Mouse (Mus musculus): Measurements from ENCODE around the gene Rhoc. TPM values are rescaled to one million over a fixed set of nuclear protein-coding genes. Genes with fewer than 3 reads are reported as not detected.

Gene Rhoc
- polyA plus RNA-seq, 1 experiment from 2014 or later: 40.1 TPM

- 96% methylated on average over 7 of the region's 7 CpGs for WGBS
- ATAC-seq (ENCODE audit: low read depth): no peak
Measured at GRCm38 (mm10) chr3:104816130-104816529, 28.0 kb downstream of the Rhoc start.

GRCm38 (mm10) chr3:104817481-104817990, 29.4 kb downstream of the Rhoc start:
- H3K36me3 ChIP-seq (ENCODE audit: control insufficient read depth, insufficient read depth, low read length): 0 out of 2 replicates have a peak, but pooled peaks cover 2% of the 10 kb centered on the region
- H3K9ac ChIP-seq (replicated peaks; ENCODE audit: low read depth, low read length): peak overlapping the region; percentile 77
- WGBS: 0% methylated on average over 37 of the region's 46 CpGs
- peak overlapping the region; percentile 72 for H3K4me3 ChIP-seq (ENCODE audit: low read depth, low read length)
- H3K4me1 ChIP-seq (ENCODE audit: control insufficient read depth, insufficient read depth, low read length): peaks cover 5% of the 10 kb centered on the region; the same call in 1 of the 2 replicates
- peak overlapping the region; percentile 97 for H3K4me2 ChIP-seq (ENCODE audit: low read depth, low read length)
- H3K27ac ChIP-seq (ENCODE audit: low read depth, low read length): peak overlapping the region; percentile 48; the same call in 1 of the 2 replicates
- H3K9me3 ChIP-seq (ENCODE audit: control insufficient read depth, low read length): no peaks in the 10 kb centered on the region
- H3K27me3 ChIP-seq (ENCODE audit: control insufficient read depth, insufficient read depth, low read length): no peaks in the 10 kb centered on the region
- ATAC-seq (ENCODE audit: low read depth): peak; percentile 87

More at GRCm38 (mm10) chr3:104816130-104816529, 28.0 kb downstream of the Rhoc start:
- no peak overlapping the region for H3K4me2 ChIP-seq (ENCODE audit: low read depth, low read length)
- no peaks in the 10 kb centered on the region for H3K9me3 ChIP-seq (ENCODE audit: control insufficient read depth, low read length)
- peaks cover 5% of the 10 kb centered on the region; the same call in 1 of the 2 replicates for H3K4me1 ChIP-seq (ENCODE audit: control insufficient read depth, insufficient read depth, low read length)
- H3K9ac ChIP-seq (replicated peaks; ENCODE audit: low read depth, low read length): no peak overlapping the region
- H3K27ac ChIP-seq (ENCODE audit: low read depth, low read length): no peak overlapping the region
- no peaks in the 10 kb centered on the region for H3K36me3 ChIP-seq (ENCODE audit: control insufficient read depth, insufficient read depth, low read length)
- no peak overlapping the region for H3K4me3 ChIP-seq (ENCODE audit: low read depth, low read length)
- no peaks in the 10 kb centered on the region for H3K27me3 ChIP-seq (ENCODE audit: control insufficient read depth, insufficient read depth, low read length)

- Histone ChIP-seq H3K9me3 (ENCODE audit: control insufficient read depth, low read length) (no peaks in the 10 kb centered on the region), H3K4me1 (ENCODE audit: control insufficient read depth, insufficient read depth, low read length) (peaks cover 5% of the 10 kb centered on the region; the same call in 1 of the 2 replicates), H3K4me2 (ENCODE audit: low read depth, low read length) (peak within 1 kb of the TSS; percentile 97), H3K36me3 (ENCODE audit: control insufficient read depth, insufficient read depth, low read length) (0 out of 2 replicates have a peak, but pooled peaks cover 2% of the 10 kb centered on the region), H3K27ac (ENCODE audit: low read depth, low read length) (peak within 1 kb of the TSS; percentile 48; the same call in 1 of the 2 replicates), H3K4me3 (ENCODE audit: low read depth, low read length) (peak within 1 kb of the TSS; percentile 72), H3K27me3 (ENCODE audit: control insufficient read depth, insufficient read depth, low read length) (no peaks in the 10 kb centered on the region), H3K9ac (replicated peaks; ENCODE audit: low read depth, low read length) (peak within 1 kb of the TSS; percentile 77)
- WGBS: under 1% methylated on average over 39 of the region's 40 CpGs
- ATAC-seq (ENCODE audit: low read depth): peak; percentile 75
Measured at GRCm38 (mm10) chr3:104817991-104818748, 30.0 kb downstream of the Rhoc start, which contains the start of gene Mov10. Mov10 (minus strand) TSS chr3:104818563.

- Histone ChIP-seq H3K9ac (replicated peaks; ENCODE audit: low read depth, low read length) (peak overlapping the region; percentile 77; the same call in 1 of the 2 replicates), H3K27ac (ENCODE audit: low read depth, low read length) (no peak overlapping the region), H3K4me2 (ENCODE audit: low read depth, low read length) (peak overlapping the region; percentile 97), H3K27me3 (ENCODE audit: control insufficient read depth, insufficient read depth, low read length) (no peaks in the 10 kb centered on the region), H3K9me3 (ENCODE audit: control insufficient read depth, low read length) (no peaks in the 10 kb centered on the region), H3K4me1 (ENCODE audit: control insufficient read depth, insufficient read depth, low read length) (peaks cover 5% of the 10 kb centered on the region; the same call in 1 of the 2 replicates), H3K36me3 (ENCODE audit: control insufficient read depth, insufficient read depth, low read length) (0 out of 2 replicates have a peak, but pooled peaks cover 2% of the 10 kb centered on the region), H3K4me3 (ENCODE audit: low read depth, low read length) (peak overlapping the region; percentile 72; the same call in 1 of the 2 replicates)
- 1% methylated on average over 3 of the region's 3 CpGs for whole genome bisulfite sequencing
- no peak for ATAC-seq (ENCODE audit: low read depth)
Measured at GRCm38 (mm10) chr3:104818749-104819134, 30.6 kb downstream of the Rhoc start.

GRCm38 (mm10) chr3:104820426-104820825, 32.3 kb downstream of the Rhoc start:
- 39% methylated on average over 1 of the region's 1 CpGs for WGBS
- Histone ChIP-seq H3K4me3 (ENCODE audit: low read depth, low read length) (no peak overlapping the region), H3K27me3 (ENCODE audit: control insufficient read depth, insufficient read depth, low read length) (no peaks in the 10 kb centered on the region), H3K4me2 (ENCODE audit: low read depth, low read length) (no peak overlapping the region), H3K9me3 (ENCODE audit: control insufficient read depth, low read length) (no peaks in the 10 kb centered on the region), H3K36me3 (ENCODE audit: control insufficient read depth, insufficient read depth, low read length) (0 out of 2 replicates have a peak, but pooled peaks cover 2% of the 10 kb centered on the region), H3K9ac (replicated peaks; ENCODE audit: low read depth, low read length) (no peak overlapping the region), H3K4me1 (ENCODE audit: control insufficient read depth, insufficient read depth, low read length) (peaks cover 5% of the 10 kb centered on the region; the same call in 1 of the 2 replicates), H3K27ac (ENCODE audit: low read depth, low read length) (no peak overlapping the region)
- ATAC-seq (ENCODE audit: low read depth): no peak

- 92% methylated on average over 3 of the region's 3 CpGs for WGBS
Measured at GRCm38 (mm10) chr3:104822413-104822812, 34.2 kb downstream of the Rhoc start.

GRCm38 (mm10) chr3:104835797-104836196, 47.6 kb downstream of the Rhoc start:
- H3K4me1 ChIP-seq (ENCODE audit: control insufficient read depth, insufficient read depth, low read length): no peaks in the 10 kb centered on the region
- WGBS: 93% methylated on average over 3 of the region's 3 CpGs
- H3K4me3 ChIP-seq (ENCODE audit: low read depth, low read length): no peak overlapping the region
- H3K36me3 ChIP-seq (ENCODE audit: control insufficient read depth, insufficient read depth, low read length): peaks cover 21% of the 10 kb centered on the region; the same call in 1 of the 2 replicates
- no peak overlapping the region for H3K27ac ChIP-seq (ENCODE audit: low read depth, low read length)
- no peak overlapping the region for H3K9ac ChIP-seq (replicated peaks; ENCODE audit: low read depth, low read length)
- no peaks in the 10 kb centered on the region for H3K9me3 ChIP-seq (ENCODE audit: control insufficient read depth, low read length)
- H3K27me3 ChIP-seq (ENCODE audit: control insufficient read depth, insufficient read depth, low read length): no peaks in the 10 kb centered on the region
- no peak for ATAC-seq (ENCODE audit: low read depth)
- H3K4me2 ChIP-seq (ENCODE audit: low read depth, low read length): no peak overlapping the region

More at GRCm38 (mm10) chr3:104822413-104822812, 34.2 kb downstream of the Rhoc start:
- no peaks in the 10 kb centered on the region for H3K27me3 ChIP-seq (ENCODE audit: control insufficient read depth, insufficient read depth, low read length)
- H3K36me3 ChIP-seq (ENCODE audit: control insufficient read depth, insufficient read depth, low read length): peaks cover 7% of the 10 kb centered on the region; the same call in 1 of the 2 replicates
- no peaks in the 10 kb centered on the region for H3K9me3 ChIP-seq (ENCODE audit: control insufficient read depth, low read length)
- H3K4me2 ChIP-seq (ENCODE audit: low read depth, low read length): no peak overlapping the region
- H3K9ac ChIP-seq (replicated peaks; ENCODE audit: low read depth, low read length): no peak overlapping the region
- H3K4me3 ChIP-seq (ENCODE audit: low read depth, low read length): no peak overlapping the region
- no peak overlapping the region for H3K27ac ChIP-seq (ENCODE audit: low read depth, low read length)
- ATAC-seq (ENCODE audit: low read depth): no peak
- peaks cover 5% of the 10 kb centered on the region; the same call in 1 of the 2 replicates for H3K4me1 ChIP-seq (ENCODE audit: control insufficient read depth, insufficient read depth, low read length)

- WGBS: 97% methylated on average over 5 of the region's 5 CpGs
- Histone ChIP-seq H3K9ac (replicated peaks; ENCODE audit: low read depth, low read length) (no peak overlapping the region), H3K36me3 (ENCODE audit: control insufficient read depth, insufficient read depth, low read length) (peaks cover 28% of the 10 kb centered on the region; the same call in 1 of the 2 replicates), H3K4me2 (ENCODE audit: low read depth, low read length) (no peak overlapping the region), H3K27me3 (ENCODE audit: control insufficient read depth, insufficient read depth, low read length) (no peaks in the 10 kb centered on the region), H3K27ac (ENCODE audit: low read depth, low read length) (no peak overlapping the region), H3K4me3 (ENCODE audit: low read depth, low read length) (no peak overlapping the region), H3K9me3 (ENCODE audit: control insufficient read depth, low read length) (no peaks in the 10 kb centered on the region), H3K4me1 (ENCODE audit: control insufficient read depth, insufficient read depth, low read length) (no peaks in the 10 kb centered on the region)
- no peak for ATAC-seq (ENCODE audit: low read depth)
Measured at GRCm38 (mm10) chr3:104841049-104841448, 52.9 kb downstream of the Rhoc start.

All from neural tube, embryonic 14.5 days (tissue).